13 mouse cellular contexts compared by ENCODE assay signal in the genomic region with DNA sequence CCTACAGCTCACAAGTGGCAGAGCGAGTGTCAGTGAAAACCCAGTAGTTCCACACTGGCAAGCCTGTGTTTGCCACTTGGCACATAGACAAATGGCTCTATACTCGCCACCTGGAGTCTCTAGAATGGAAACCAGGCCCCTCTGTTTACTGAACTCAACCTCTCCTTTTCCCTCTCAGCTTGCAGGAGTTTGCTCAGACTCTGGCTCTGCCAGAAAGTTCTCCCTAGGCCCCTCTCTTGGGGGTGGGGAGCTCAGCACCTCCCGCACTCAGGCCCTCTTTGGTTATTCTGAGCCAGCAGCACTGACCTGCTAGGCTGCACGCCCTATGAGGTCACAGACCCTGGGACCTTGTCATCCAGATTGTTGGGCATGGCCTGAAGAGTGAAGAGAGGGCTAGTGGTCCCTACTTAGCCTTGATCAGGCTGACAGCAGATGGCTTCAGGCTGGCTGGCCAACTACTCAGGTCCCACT. TPM values are rescaled to one million over a fixed set of nuclear protein-coding genes. Genes with fewer than 3 reads are reported as not detected.
DNase-seq lines count a peak whose midpoint lies in the region; ATAC-seq and TF ChIP-seq lines count a peak whose summit lies in the region.
"Had no signal": no experiment of that assay in that cellular context is flagged by ENCODE, and none has a peak within 500 bp of the region (broad histone marks: within the 10 kb centered on the region; RNA-seq: fewer than 3 reads in every experiment).

No protein-coding gene starts in this region.

- H3K4me2 ChIP-seq in heart, embryonic 13.5 days = no peak overlapping the region
- no peak overlapping the region for H3K4me2 ChIP-seq in lung, embryonic 16.5 days (ENCODE audit: low read depth, low read length)

- no peaks in the 10 kb centered on the region for H3K9me3 ChIP-seq in heart, embryonic 13.5 days
- H3K9me3 ChIP-seq in lung, embryonic 16.5 days (ENCODE audit: control insufficient read depth, low read length) = no peaks in the 10 kb centered on the region

- no peak for TF ChIP-seq CTCF in small intestine, adult 2 months (IDR thresholded peaks at IDR 0.05; ENCODE audit: extremely low read depth, insufficient read length, insufficient replicate concordance, low read depth, low read length)

- peak; percentile 58 to 68 for DNase-seq in cerebellum, adult 18-20 months
- no peak for DNase-seq in cerebellum, adult 11 months
- DNase-seq in heart, adult 8-10 months (ENCODE audit: low spot score) = no peak
- DNase-seq in lung, postnatal 4 days = no peak
- DNase-seq in kidney, postnatal 10 days = no peak
- DNase-seq: kidney, adult 8-10 months had no signal

- H3K36me3 ChIP-seq in heart, embryonic 13.5 days = peaks cover 7% of the 10 kb centered on the region; the same call in 1 of the 2 replicates
- H3K36me3 ChIP-seq in lung, embryonic 16.5 days (ENCODE audit: control insufficient read depth, insufficient read depth, low read length) = no peaks in the 10 kb centered on the region
- H3K36me3 ChIP-seq in small intestine, adult 2 months (ENCODE audit: control insufficient read depth, insufficient read depth, low read length) = peaks cover 2% of the 10 kb centered on the region; the same call in 1 of the 2 replicates

- H3K27ac ChIP-seq in heart, embryonic 13.5 days (replicated peaks) = peak overlapping the region; percentile 92
- H3K27ac ChIP-seq in lung, embryonic 16.5 days (ENCODE audit: low read length) = peak overlapping the region; percentile 91
- peak overlapping the region; percentile 6 for H3K27ac ChIP-seq in small intestine, adult 2 months (ENCODE audit: insufficient read depth, low read depth, low read length)

- TF ChIP-seq POLR2A in small intestine, adult 2 months (IDR thresholded peaks at IDR 0.05; ENCODE audit: low read depth, low read length) = no peak

- ATAC-seq in heart, embryonic 13.5 days (ENCODE audit: extremely low read depth, insufficient number of reproducible peaks, low FRiP score, low TSS enrichment) = no peak
- peak; percentile 14; the same call in 1 of the 2 replicates for ATAC-seq in lung, embryonic 16.5 days (ENCODE audit: low read depth)

- 81% methylated on average over 4 of the region's 4 CpGs for WGBS in heart, embryonic 13.5 days
- WGBS in lung, embryonic 16.5 days = 55% methylated on average over 4 of the region's 4 CpGs
- 35% methylated on average over 4 of the region's 4 CpGs for WGBS in small intestine, adult 2 months

- H3K27me3 ChIP-seq in heart, embryonic 13.5 days (replicated peaks) = no peaks in the 10 kb centered on the region
- no peaks in the 10 kb centered on the region for H3K27me3 ChIP-seq in lung, embryonic 16.5 days (ENCODE audit: control insufficient read depth, insufficient read depth, low read depth, low read length)
- H3K27me3 ChIP-seq in small intestine, adult 2 months (ENCODE audit: control insufficient read depth, insufficient read depth, low read length) = no peaks in the 10 kb centered on the region

- H3K9ac ChIP-seq in heart, embryonic 13.5 days = peak overlapping the region; percentile 52
- H3K9ac ChIP-seq in lung, embryonic 16.5 days (ENCODE audit: low read length) = no peak overlapping the region

- peaks cover 93% of the 10 kb centered on the region for H3K4me1 ChIP-seq in heart, embryonic 13.5 days
- H3K4me1 ChIP-seq in lung, embryonic 16.5 days (replicated peaks; ENCODE audit: control insufficient read depth, insufficient read depth, low read length) = peaks cover 64% of the 10 kb centered on the region
- H3K4me1 ChIP-seq in small intestine, adult 2 months (ENCODE audit: control insufficient read depth, insufficient read depth, insufficient read length, low read length) = peaks cover 49% of the 10 kb centered on the region

- H3K4me3 ChIP-seq in heart, embryonic 13.5 days = no peak overlapping the region
- no peak overlapping the region for H3K4me3 ChIP-seq in lung, embryonic 16.5 days (ENCODE audit: low read length)
- no peak overlapping the region for H3K4me3 ChIP-seq in small intestine, adult 2 months (ENCODE audit: low read depth, low read length)
- H3K4me3 ChIP-seq: myocyte had no signal

RNA-seq across cellular contexts. Expression of gene Gm9821, which starts 9.7 kb away (rescaled TPM):
- polyA plus RNA-seq in heart, embryonic 13.5 days (2015; fragmentation: Nextera tagmentation; extraction: Ambion mirVana) = 1.6 and 2.2 TPM in 2 replicates
- total RNA-seq in heart, adult 8-10 months (2022) = not detected
- 0.33 and 0.88 TPM in 2 replicates for polyA plus RNA-seq in lung, embryonic 16.5 days (2015; fragmentation: Nextera tagmentation; extraction: Ambion mirVana)
- not detected in 2 replicates for polyA plus RNA-seq in small intestine, adult 2 months (2012; rRNA removed)
- total RNA-seq: gastrocnemius, adult 8-10 months; layer of hippocampus, postnatal 25 days had no signal
- polyA plus RNA-seq: urinary bladder, adult 2 months had no signal

RNA-seq across cellular contexts. Expression of gene Dgkz, which starts 20.5 kb away (rescaled TPM):
- polyA plus RNA-seq in heart, embryonic 13.5 days (2015; fragmentation: Nextera tagmentation; extraction: Ambion mirVana) = 37.9 and 43.4 TPM in 2 replicates
- 10 to 100 TPM; 31.4 to 49.0 (median 42.7) TPM for total RNA-seq in heart, adult 8-10 months (2022)
- polyA plus RNA-seq in lung, embryonic 16.5 days (2015; fragmentation: Nextera tagmentation; extraction: Ambion mirVana) = 55.9 and 59.7 TPM in 2 replicates
- 165 and 295 TPM in 2 replicates for polyA plus RNA-seq in small intestine, adult 2 months (2012; rRNA removed)

RNA-seq across cellular contexts. Expression of gene Mdk, which starts 23.1 kb away (rescaled TPM):
- polyA plus RNA-seq in heart, embryonic 13.5 days (2015; fragmentation: Nextera tagmentation; extraction: Ambion mirVana) = 603 and 654 TPM in 2 replicates
- 1 to 10 TPM; 1.5 to 4.3 (median 3.4) TPM for total RNA-seq in heart, adult 8-10 months (2022)
- 680 and 776 TPM in 2 replicates for polyA plus RNA-seq in lung, embryonic 16.5 days (2015; fragmentation: Nextera tagmentation; extraction: Ambion mirVana)
- polyA plus RNA-seq in small intestine, adult 2 months (2012; rRNA removed) = 2.4 and 5.9 TPM in 2 replicates

RNA-seq across cellular contexts. Expression of gene Chrm4, which starts 28.1 kb away (rescaled TPM):
- not detected in 2 replicates for polyA plus RNA-seq in heart, embryonic 13.5 days (2015; fragmentation: Nextera tagmentation; extraction: Ambion mirVana)
- not detected for total RNA-seq in heart, adult 8-10 months (2022)
- polyA plus RNA-seq in lung, embryonic 16.5 days (2015; fragmentation: Nextera tagmentation; extraction: Ambion mirVana) = 0.10 TPM in 1 of 2 replicates, not detected in the other
- 2.2 and 2.9 TPM in 2 replicates for polyA plus RNA-seq in small intestine, adult 2 months (2012; rRNA removed)
- total RNA-seq: gastrocnemius, adult 8-10 months had no signal

Comparison
In these comparisons a context has a peak if more than half of its experiments do, and no peak if none do; other contexts are left out.
1. DNase-seq: peak in cerebellum, adult 18-20 months (2 of 2); none in cerebellum, adult 11 months (single experiment), heart, adult 8-10 months (single experiment), lung, postnatal 4 days (0 of 2) and kidney, postnatal 10 days (single experiment).
2. H3K27ac ChIP-seq: peak in every context shown above with its lines; median percentile 92 in heart, embryonic 13.5 days; 91 in lung, embryonic 16.5 days; 6 in small intestine, adult 2 months.
3. RNA of gene Mdk, which starts 23.1 kb away (polyA plus RNA-seq): 680 to 776 TPM in lung, embryonic 16.5 days and 603 to 654 TPM in heart, embryonic 13.5 days; 2.4 to 5.9 TPM in small intestine, adult 2 months; every median in the first group is over 10 times any median in the second.